Mouse (Mus musculus): Measurements from ENCODE around the gene Chd3. TPM values are rescaled to one million over a fixed set of nuclear protein-coding genes. Genes with fewer than 3 reads are reported as not detected.

Gene Chd3
- polyA plus RNA-seq, 1 experiment, result 278 TPM

- H3K4me3 ChIP-seq (ENCODE audit: insufficient read depth, low read depth, low read length), result peak overlapping the region; percentile 39
- TF ChIP-seq CTCF (IDR thresholded peaks at IDR 0.05; ENCODE audit: insufficient read depth, low read depth, low read length) (no peak), POLR2A (IDR thresholded peaks at IDR 0.05; ENCODE audit: insufficient read depth, low read depth, low read length) (no peak)
Observed at GRCm38 (mm10) chr11:69364910-69365309, 4.3 kb downstream of the Chd3 start.

GRCm38 (mm10) chr11:69364376-69364775, 4.8 kb downstream of the Chd3 start:
- Histone ChIP-seq H3K27ac (ENCODE audit: insufficient read depth, low read depth, low read length) (peak overlapping the region; percentile 85), H3K4me3 (ENCODE audit: insufficient read depth, low read depth, low read length) (no peak overlapping the region)
- WGBS, result 7% methylated on average over 8 of the region's 8 CpGs

More at GRCm38 (mm10) chr11:69364910-69365309, 4.3 kb downstream of the Chd3 start:
- WGBS, result 0% methylated on average over 6 of the region's 6 CpGs
- Histone ChIP-seq H3K27ac (ENCODE audit: insufficient read depth, low read depth, low read length) (peak overlapping the region; percentile 85), H3K4me1 (ENCODE audit: control insufficient read depth, insufficient read depth, low read length) (peaks cover 39% of the 10 kb centered on the region)

GRCm38 (mm10) chr11:69362479-69362878, 6.7 kb downstream of the Chd3 start:
- H3K4me1 ChIP-seq (ENCODE audit: control insufficient read depth, insufficient read depth, low read length), result peaks cover 36% of the 10 kb centered on the region
- WGBS, result 72% methylated on average over 2 of the region's 2 CpGs
- H3K4me3 ChIP-seq (ENCODE audit: insufficient read depth, low read depth, low read length), result no peak overlapping the region
- TF ChIP-seq CTCF (IDR thresholded peaks at IDR 0.05; ENCODE audit: insufficient read depth, low read depth, low read length) (no peak), POLR2A (IDR thresholded peaks at IDR 0.05; ENCODE audit: insufficient read depth, low read depth, low read length) (no peak)
- no peak overlapping the region for H3K27ac ChIP-seq (ENCODE audit: insufficient read depth, low read depth, low read length)

More at GRCm38 (mm10) chr11:69364376-69364775, 4.8 kb downstream of the Chd3 start:
- H3K4me1 ChIP-seq (ENCODE audit: control insufficient read depth, insufficient read depth, low read length), result peaks cover 39% of the 10 kb centered on the region
- TF ChIP-seq POLR2A (IDR thresholded peaks at IDR 0.05; ENCODE audit: insufficient read depth, low read depth, low read length) (no peak), CTCF (IDR thresholded peaks at IDR 0.05; ENCODE audit: insufficient read depth, low read depth, low read length) (no peak)

- 35% methylated on average over 7 of the region's 7 CpGs for WGBS
- H3K4me1 ChIP-seq (ENCODE audit: control insufficient read depth, insufficient read depth, low read length), result peaks cover 36% of the 10 kb centered on the region
- no peak overlapping the region for H3K4me3 ChIP-seq (ENCODE audit: insufficient read depth, low read depth, low read length)
- TF ChIP-seq POLR2A (IDR thresholded peaks at IDR 0.05; ENCODE audit: insufficient read depth, low read depth, low read length) (no peak), CTCF (IDR thresholded peaks at IDR 0.05; ENCODE audit: insufficient read depth, low read depth, low read length) (no peak)
- H3K27ac ChIP-seq (ENCODE audit: insufficient read depth, low read depth, low read length), result no peak overlapping the region
Observed at GRCm38 (mm10) chr11:69362021-69362420, 7.2 kb downstream of the Chd3 start.

GRCm38 (mm10) chr11:69357690-69358089, 11.5 kb downstream of the Chd3 start:
- Histone ChIP-seq H3K27ac (ENCODE audit: insufficient read depth, low read depth, low read length) (no peak overlapping the region), H3K4me3 (ENCODE audit: insufficient read depth, low read depth, low read length) (no peak overlapping the region), H3K4me1 (ENCODE audit: control insufficient read depth, insufficient read depth, low read length) (peaks cover 10% of the 10 kb centered on the region)
- 90% methylated on average over 12 of the region's 12 CpGs for WGBS
- no peak for TF ChIP-seq POLR2A (IDR thresholded peaks at IDR 0.05; ENCODE audit: insufficient read depth, low read depth, low read length)
- no peak for TF ChIP-seq CTCF (IDR thresholded peaks at IDR 0.05; ENCODE audit: insufficient read depth, low read depth, low read length)

GRCm38 (mm10) chr11:69356544-69356943, 12.7 kb downstream of the Chd3 start:
- Histone ChIP-seq H3K4me1 (ENCODE audit: control insufficient read depth, insufficient read depth, low read length) (peaks cover 7% of the 10 kb centered on the region), H3K27ac (ENCODE audit: insufficient read depth, low read depth, low read length) (no peak overlapping the region), H3K4me3 (ENCODE audit: insufficient read depth, low read depth, low read length) (no peak overlapping the region)
- no peak for TF ChIP-seq POLR2A (IDR thresholded peaks at IDR 0.05; ENCODE audit: insufficient read depth, low read depth, low read length)
- no peak for TF ChIP-seq CTCF (IDR thresholded peaks at IDR 0.05; ENCODE audit: insufficient read depth, low read depth, low read length)
- WGBS, result 91% methylated on average over 5 of the region's 5 CpGs

GRCm38 (mm10) chr11:69346441-69346840, 22.8 kb downstream of the Chd3 start:
- 91% methylated on average over 26 of the region's 26 CpGs for WGBS
- H3K4me3 ChIP-seq (ENCODE audit: insufficient read depth, low read depth, low read length), result no peak overlapping the region
- H3K27ac ChIP-seq (ENCODE audit: insufficient read depth, low read depth, low read length), result no peak overlapping the region
- TF ChIP-seq POLR2A (IDR thresholded peaks at IDR 0.05; ENCODE audit: insufficient read depth, low read depth, low read length), result no peak
- TF ChIP-seq CTCF (IDR thresholded peaks at IDR 0.05; ENCODE audit: insufficient read depth, low read depth, low read length), result no peak
- no peaks in the 10 kb centered on the region; the same call in none of the 2 replicates for H3K4me1 ChIP-seq (ENCODE audit: control insufficient read depth, insufficient read depth, low read length)

GRCm38 (mm10) chr11:69340161-69341131, 28.8 kb downstream of the Chd3 start, which contains the start of gene Rnf227:
Gene Rnf227 (plus strand): TSS chr11:69340461.
- H3K4me3 ChIP-seq (ENCODE audit: insufficient read depth, low read depth, low read length), result peak within 1 kb of the TSS; percentile 65
- H3K27ac ChIP-seq (ENCODE audit: insufficient read depth, low read depth, low read length), result peak within 1 kb of the TSS; percentile 83
- WGBS, result 1% methylated on average over 99 of the region's 99 CpGs
- TF ChIP-seq CTCF (IDR thresholded peaks at IDR 0.05; ENCODE audit: insufficient read depth, low read depth, low read length) (no peak), POLR2A (IDR thresholded peaks at IDR 0.05; ENCODE audit: insufficient read depth, low read depth, low read length) (peak; percentile 74; the same call in 1 of the 2 replicates)
- H3K4me1 ChIP-seq (ENCODE audit: control insufficient read depth, insufficient read depth, low read length), result peaks cover 12% of the 10 kb centered on the region

GRCm38 (mm10) chr11:69334796-69335195, 34.4 kb downstream of the Chd3 start:
- WGBS, result 34% methylated on average over 4 of the region's 4 CpGs
- Histone ChIP-seq H3K4me3 (ENCODE audit: insufficient read depth, low read depth, low read length) (no peak overlapping the region), H3K27ac (ENCODE audit: insufficient read depth, low read depth, low read length) (peak overlapping the region; percentile 60), H3K4me1 (ENCODE audit: control insufficient read depth, insufficient read depth, low read length) (peaks cover 27% of the 10 kb centered on the region)
- no peak for TF ChIP-seq POLR2A (IDR thresholded peaks at IDR 0.05; ENCODE audit: insufficient read depth, low read depth, low read length)
- TF ChIP-seq CTCF (IDR thresholded peaks at IDR 0.05; ENCODE audit: insufficient read depth, low read depth, low read length), result no peak

Measured in olfactory bulb, adult 2 months (tissue).